Mouse (Mus musculus): Measurements from ENCODE around the gene Dusp7.

Gene Dusp7

GRCm38 (mm10) chr9:106378753-106379152, 10.3 kb downstream of the Dusp7 start:
- DNase-seq (ENCODE audit: low spot score in 2 of 2), result no peak

- DNase-seq (ENCODE audit: low spot score in 2 of 2), result no peak
These were observed 17.9 kb downstream of the Dusp7 start for GRCm38 (mm10) chr9:106386181-106386864.

DNA sequence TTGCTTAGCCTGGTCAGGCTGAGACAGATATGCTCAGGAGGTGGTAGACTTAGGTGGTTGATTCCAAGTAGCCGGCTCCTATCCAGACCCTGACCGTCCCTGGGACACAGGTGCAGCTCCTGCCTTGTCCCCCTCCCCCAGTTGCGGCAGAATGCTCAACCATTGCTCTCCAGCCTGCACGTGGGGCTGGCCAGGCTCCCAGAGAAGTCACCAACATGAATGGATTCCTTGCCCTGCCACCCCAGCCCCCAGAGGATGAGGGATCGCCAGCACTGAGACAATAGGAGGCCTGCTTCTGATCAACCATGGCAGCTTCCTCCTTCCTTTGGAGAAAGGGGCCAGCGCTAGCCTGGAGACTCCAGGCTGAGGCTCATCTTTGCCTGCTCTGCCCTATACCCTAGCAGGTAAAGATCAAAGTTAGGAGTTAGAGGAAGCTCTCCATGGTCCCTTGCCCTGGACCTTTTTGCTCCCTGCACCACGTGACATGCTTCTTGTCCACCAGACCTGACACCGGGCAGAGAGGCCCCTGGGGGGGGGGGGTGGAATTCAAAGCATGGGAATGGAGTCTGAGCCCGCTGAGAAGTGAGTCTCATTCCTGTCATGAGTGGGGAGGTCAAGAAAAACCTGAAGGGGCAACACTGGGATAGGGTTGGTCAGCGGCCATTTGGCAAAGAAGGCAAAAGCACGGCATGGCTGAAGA, 24.5 kb downstream of the Dusp7 start:
- no peak for DNase-seq (ENCODE audit: low spot score in 2 of 2)

DNA sequence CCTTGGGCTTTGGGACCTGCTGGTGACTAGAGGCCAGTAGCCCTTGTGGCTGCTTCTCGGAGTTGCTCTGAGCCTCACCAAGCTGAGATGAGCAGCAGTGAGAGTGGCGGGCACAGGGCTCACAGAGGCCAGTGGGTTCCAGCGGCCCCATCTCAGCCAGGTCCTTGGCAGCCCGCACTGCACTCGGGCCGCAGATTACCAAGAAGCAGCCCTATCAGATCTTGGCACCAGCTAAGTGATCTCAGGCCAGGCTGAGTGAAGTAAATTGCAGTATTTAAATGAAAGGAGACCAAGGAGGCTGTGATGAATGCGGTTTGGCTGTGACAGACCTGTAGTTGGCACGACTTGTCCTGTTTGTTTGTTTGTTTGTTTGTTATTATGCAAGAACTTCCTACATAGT, 25.1 kb downstream of the Dusp7 start:
- DNase-seq (ENCODE audit: low spot score in 2 of 2), result no peak

DNA sequence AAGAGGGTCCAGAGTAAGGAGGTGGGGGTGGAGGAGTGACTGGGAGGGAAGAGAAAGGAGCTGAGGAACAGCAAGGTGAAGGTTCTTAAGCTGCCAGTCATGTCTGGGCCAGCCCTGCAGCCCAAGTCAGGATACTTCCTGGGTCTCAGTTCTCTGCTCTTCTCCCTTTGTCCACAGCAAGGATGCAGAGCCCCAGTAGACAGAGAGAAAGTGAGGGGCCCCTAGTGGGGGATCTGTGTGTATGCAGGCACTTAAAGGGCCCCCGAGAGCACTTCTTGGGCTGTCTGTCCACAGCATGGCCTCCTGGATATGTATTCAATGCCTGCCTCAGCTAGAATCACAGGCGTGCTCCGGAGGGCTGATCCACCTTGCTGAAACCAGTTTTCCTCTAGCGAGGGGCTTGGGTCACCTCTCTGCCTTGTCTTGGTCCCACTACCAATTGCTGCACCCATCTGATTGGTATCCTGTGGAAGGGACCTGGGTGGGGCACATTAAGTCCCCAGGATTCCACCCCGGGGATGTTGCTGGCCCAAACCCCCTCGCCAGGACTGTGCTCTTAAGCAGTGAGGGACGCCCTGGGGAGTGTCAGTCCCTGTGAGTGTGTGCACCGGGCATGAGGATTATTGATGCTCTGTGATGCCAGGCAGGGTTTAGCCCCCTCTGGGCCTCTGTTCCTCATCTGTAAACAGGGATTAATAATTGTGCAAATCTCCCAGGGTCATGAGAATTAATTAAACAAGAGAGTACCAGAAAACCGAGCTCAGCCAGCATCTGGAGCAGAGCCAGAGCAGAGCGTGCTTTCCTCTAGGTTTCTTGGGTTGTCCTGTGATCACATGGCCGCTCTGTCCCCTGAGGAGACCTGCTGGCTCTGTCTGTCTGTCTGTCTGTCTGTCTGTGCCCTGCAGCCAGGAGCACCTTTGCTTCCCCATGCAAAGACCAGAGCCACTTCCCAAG, 26.5 kb downstream of the Dusp7 start:
- DNase-seq (ENCODE audit: low spot score in 2 of 2), result no peak

DNA sequence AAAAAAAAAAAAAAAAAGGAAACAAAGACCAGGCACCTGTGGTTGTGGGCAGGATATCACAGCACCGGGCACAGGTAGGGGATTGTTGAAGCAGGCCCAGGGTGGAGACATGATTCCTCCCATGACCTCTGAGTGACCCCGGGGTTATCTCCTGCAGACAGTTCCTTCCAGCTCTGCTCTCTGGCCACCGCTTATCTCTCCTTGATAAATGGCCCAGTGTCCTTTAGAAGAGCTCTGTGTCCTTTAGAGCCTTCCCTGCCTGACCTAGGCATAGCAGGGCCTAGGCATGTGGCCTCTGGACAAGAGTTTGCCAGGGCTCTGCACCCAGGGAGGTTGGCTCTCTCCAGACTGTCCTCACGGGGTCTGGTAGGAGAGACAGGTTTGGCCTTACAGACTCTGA, 29.3 kb downstream of the Dusp7 start:
- DNase-seq (ENCODE audit: low spot score in 2 of 2), result no peak

GRCm38 (mm10) chr9:106398667-106399311, 30.4 kb downstream of the Dusp7 start:
- no peak for DNase-seq (ENCODE audit: low spot score in 2 of 2)

- DNase-seq (ENCODE audit: low spot score in 2 of 2), result no peak
These were observed 31.4 kb downstream of the Dusp7 start for GRCm38 (mm10) chr9:106399808-106400207.

DNA sequence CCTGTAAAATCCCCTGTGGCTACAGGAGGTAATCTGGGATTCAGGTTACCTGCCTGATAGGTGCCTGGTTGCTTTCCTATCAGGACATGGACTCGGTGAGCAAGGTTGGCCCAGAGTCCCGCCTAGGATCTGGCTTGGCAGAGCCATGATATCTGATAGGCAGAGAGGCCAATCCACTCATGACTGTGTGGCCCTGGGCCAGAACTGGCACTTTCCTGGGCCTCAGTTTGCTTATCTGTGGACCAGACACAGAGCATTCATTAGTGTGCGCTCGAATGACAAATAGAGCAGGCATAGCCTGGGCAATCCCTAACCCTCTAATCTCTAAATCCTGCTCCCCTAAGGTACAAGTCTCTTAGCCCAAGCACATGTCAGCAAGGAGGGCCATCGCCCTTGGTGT, 33.7 kb downstream of the Dusp7 start:
- DNase-seq (ENCODE audit: low spot score in 2 of 2), result no peak

DNA sequence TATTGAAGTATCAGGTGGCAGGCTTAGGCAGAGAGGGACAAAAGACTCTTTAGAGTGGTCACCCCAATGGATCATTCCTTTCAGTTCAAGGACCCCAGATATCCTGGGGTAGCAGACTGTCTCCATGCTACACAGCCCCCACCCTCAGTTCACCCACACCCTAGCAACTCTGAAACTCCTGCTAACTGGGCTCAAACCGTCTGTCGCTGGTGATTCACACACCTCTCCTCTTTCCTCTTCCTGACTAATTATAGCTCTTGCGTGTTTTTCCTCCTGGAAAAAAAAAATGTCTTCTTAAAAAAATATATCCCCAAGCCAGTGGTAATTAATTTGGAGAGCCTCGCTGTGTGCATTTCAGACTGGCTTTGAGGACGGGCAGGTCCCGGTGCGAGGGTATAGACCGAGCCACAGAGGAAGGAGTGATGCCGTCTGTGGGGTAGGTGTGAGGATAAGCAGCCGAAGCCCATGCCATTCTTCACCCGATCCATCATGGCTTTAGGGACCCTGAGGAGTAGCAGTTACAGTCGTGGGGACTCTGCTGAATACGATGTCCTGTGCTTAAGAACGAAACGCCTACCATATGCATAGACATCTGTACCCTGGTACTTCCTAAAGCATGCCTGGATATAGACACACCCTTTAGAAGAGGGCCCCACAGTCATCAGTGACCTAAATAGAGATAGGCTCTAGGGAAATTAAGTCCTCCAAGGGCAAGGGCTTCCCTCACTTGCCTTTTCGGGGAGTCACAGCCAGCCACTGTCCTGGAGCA, 34.4 kb downstream of the Dusp7 start:
- no peak for DNase-seq (ENCODE audit: low spot score in 2 of 2)

DNA sequence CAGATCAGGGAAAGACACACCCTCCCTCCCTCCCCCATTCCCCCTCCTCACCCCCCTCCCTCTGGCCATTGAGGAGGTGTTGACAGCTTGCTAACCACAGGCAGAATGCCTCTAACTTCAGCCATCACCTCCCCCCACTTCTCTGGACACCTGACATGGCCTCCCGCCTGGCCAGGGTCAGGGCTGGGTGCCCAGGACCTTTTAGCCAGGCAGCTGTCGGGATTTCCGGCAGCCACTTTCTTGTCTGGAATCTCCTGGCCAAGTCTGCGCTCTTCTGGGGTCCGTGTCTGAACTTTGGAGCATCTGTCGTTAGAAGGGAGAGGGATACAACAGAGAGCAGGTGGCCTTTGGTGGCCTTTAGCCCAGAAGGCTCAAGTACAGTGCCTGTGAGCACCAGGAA, 36.8 kb downstream of the Dusp7 start:
- no peak for DNase-seq (ENCODE audit: low spot score in 2 of 2)

DNA sequence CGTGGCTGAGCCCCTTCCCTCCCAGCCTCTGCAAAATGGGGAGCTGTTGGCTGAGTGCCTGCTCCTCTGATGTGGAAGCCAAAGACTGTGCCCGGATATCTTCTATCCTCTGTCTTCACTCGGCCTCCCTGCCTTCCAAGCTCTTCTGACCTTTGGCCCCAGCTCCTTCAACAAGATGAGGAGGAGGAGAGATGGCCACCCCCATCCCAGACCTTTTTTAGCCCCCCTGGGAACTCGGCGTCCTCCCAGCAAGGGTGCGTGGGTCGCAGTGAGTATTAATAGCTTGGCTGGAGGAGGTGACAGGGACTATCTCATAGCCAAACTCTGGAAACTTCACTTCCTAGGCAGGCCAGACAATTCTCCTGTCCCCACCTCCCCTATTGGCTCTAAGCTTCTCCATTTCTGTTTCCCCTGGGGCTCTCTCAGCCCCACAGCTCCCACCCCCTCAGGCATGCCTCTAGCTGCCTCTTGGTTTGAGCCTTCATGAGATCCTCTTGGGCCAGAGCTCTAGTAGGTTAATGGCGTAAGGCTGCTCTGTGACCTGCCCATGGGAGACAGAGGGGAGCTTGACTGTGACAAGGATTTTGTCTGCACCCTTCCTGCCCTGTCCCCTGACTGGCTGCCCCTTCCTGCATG, 38.1 kb downstream of the Dusp7 start:
- DNase-seq (ENCODE audit: low spot score in 2 of 2), result no peak

GRCm38 (mm10) chr9:106409096-106409495, 40.7 kb downstream of the Dusp7 start:
- DNase-seq (ENCODE audit: low spot score in 2 of 2), result no peak

GRCm38 (mm10) chr9:106410086-106410650, 41.7 kb downstream of the Dusp7 start:
- no peak for DNase-seq (ENCODE audit: low spot score in 2 of 2)

- no peak for DNase-seq (ENCODE audit: low spot score in 2 of 2)
These were observed 42.7 kb downstream of the Dusp7 start for GRCm38 (mm10) chr9:106411091-106411594.

GRCm38 (mm10) chr9:106411729-106412128, 43.3 kb downstream of the Dusp7 start:
- no peak for DNase-seq (ENCODE audit: low spot score in 2 of 2)

GRCm38 (mm10) chr9:106412210-106412609, 43.8 kb downstream of the Dusp7 start:
- DNase-seq (ENCODE audit: low spot score in 2 of 2), result no peak

- DNase-seq (ENCODE audit: low spot score in 2 of 2), result no peak
These were observed 45.2 kb downstream of the Dusp7 start for GRCm38 (mm10) chr9:106413606-106414005.

DNA sequence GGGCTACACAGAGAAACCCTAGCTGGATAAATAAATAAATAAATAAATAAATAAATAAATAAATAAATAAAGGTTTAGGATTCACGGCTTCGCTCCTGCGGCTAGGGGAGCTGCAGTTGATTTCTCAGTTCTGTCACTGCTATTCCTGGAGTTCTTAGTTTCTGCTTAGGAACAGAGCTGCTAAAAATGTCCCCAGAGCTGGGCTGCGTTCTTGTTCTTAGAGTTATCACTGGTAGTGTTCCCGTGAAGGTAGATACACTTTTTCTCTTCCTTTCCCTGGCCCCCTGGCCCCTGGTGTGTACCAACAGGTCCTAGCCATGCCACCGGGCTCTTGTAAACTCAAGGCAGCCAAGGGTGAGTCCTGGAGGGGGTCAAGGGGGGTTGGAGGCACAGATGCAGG, 48.4 kb downstream of the Dusp7 start:
- no peak for DNase-seq (ENCODE audit: low spot score in 2 of 2)

Data from urinary bladder, postnatal 4 days (tissue).